Mouse (Mus musculus) layer of hippocampus, postnatal 36 days (tissue): ENCODE data around the gene Fndc3a. TPM values are rescaled to one million over a fixed set of nuclear protein-coding genes. Genes with fewer than 3 reads are reported as not detected.
A peak's percentile ranks its signal among the peaks of the same experiment; 100 is the strongest.

Experiments used
- DNase-seq, 2 experiments: peaks; one replicate each; pipeline ENCODE4 v3.0.0; 2022
- total RNA-seq, 2 experiments: library from RNA; stranded (reverse); gene quantifications; 2 replicates each; pipeline ENCODE4 v1.2.3; 2021

Gene Fndc3a
- total RNA-seq, 2 experiments from 2014 or later: 43.8 to 53.2 TPM

- DNase-seq: no peak
These were observed 175.9 kb downstream of the Fndc3a start for GRCm38 (mm10) chr14:72533862-72534261.

- DNase-seq: no peak
These were observed 177.5 kb downstream of the Fndc3a start for GRCm38 (mm10) chr14:72532028-72532917.

- DNase-seq: no peak
These were observed 182.7 kb downstream of the Fndc3a start for GRCm38 (mm10) chr14:72527126-72527525.

- no peak for DNase-seq
These were observed 190.2 kb downstream of the Fndc3a start for GRCm38 (mm10) chr14:72519561-72519960.

GRCm38 (mm10) chr14:72518786-72519185 is 191.0 kb downstream of the Fndc3a start:
- DNase-seq: no peak

- peak; percentile 50 to 52 for DNase-seq
These were observed 193.4 kb downstream of the Fndc3a start for GRCm38 (mm10) chr14:72516376-72516775.

- DNase-seq: no peak
These were observed 202.9 kb downstream of the Fndc3a start for GRCm38 (mm10) chr14:72506723-72507420.

- no peak for DNase-seq
These were observed 203.6 kb downstream of the Fndc3a start for GRCm38 (mm10) chr14:72506018-72506722.

- no peak for DNase-seq
These were observed 204.8 kb downstream of the Fndc3a start for GRCm38 (mm10) chr14:72504985-72505384.

- DNase-seq: no peak
These were observed 206.6 kb downstream of the Fndc3a start for GRCm38 (mm10) chr14:72503241-72503640.

- no peak for DNase-seq
These were observed 216.0 kb downstream of the Fndc3a start for GRCm38 (mm10) chr14:72493775-72494174.

GRCm38 (mm10) chr14:72491738-72492137 is 218.1 kb downstream of the Fndc3a start, which contains the start of gene Gm9195:
Gene Gm9195 (minus strand): TSS chr14:72491838.
- DNase-seq: no peak

GRCm38 (mm10) chr14:72490367-72490766 is 219.4 kb downstream of the Fndc3a start:
- peak; percentile 10 to 17 for DNase-seq

Other genes starting within 250 kb of the Fndc3a start
- gene Gm9195, start 218.2 kb downstream of the Fndc3a start, total RNA-seq: not detected